Mouse (Mus musculus) mouse embryonic stem cell (cell line): ENCODE measurements around the gene Rfx5.

Experiments
- in situ Hi-C, 2 experiments: fragments of 300-500 bp; cut with MboI; formaldehyde crosslinking; loops; 1 replicate in 1 of 2; 3 replicates in 1 of 2; pipeline ENCODE4 v1.14.3; 2019 to 2020; ENCODE audit warnings: low sequenced_read_pairs in 2 of 2, low pct_unique_long_range_greater_than_20kb in 1 of 2, mixed read lengths in 1 of 2; ENCODE audit not compliant: unreplicated experiment in 1 of 2

Rfx5 gene

GRCm38 (mm10) chr3:94974528-94975422, 20.9 kb downstream of the Rfx5 start, which contains the start of gene Pi4kb:
Pi4kb (plus strand) TSS chr3:94974731.
- in situ Hi-C loops: no loop called here

- in situ Hi-C loops: no loop called here
These were observed 30.4 kb downstream of the Rfx5 start for GRCm38 (mm10) chr3:94984312-94984711.

- in situ Hi-C loops: no loop called here
These were observed 31.6 kb downstream of the Rfx5 start for GRCm38 (mm10) chr3:94985513-94985912.

GRCm38 (mm10) chr3:94987578-94987977, 33.7 kb downstream of the Rfx5 start:
- in situ Hi-C loops: no loop called here

- in situ Hi-C loops: no loop called here
These were observed 35.4 kb downstream of the Rfx5 start for GRCm38 (mm10) chr3:94989159-94989761.

GRCm38 (mm10) chr3:94996946-94997345, 43.1 kb downstream of the Rfx5 start:
- in situ Hi-C loops: no loop called here

DNA sequence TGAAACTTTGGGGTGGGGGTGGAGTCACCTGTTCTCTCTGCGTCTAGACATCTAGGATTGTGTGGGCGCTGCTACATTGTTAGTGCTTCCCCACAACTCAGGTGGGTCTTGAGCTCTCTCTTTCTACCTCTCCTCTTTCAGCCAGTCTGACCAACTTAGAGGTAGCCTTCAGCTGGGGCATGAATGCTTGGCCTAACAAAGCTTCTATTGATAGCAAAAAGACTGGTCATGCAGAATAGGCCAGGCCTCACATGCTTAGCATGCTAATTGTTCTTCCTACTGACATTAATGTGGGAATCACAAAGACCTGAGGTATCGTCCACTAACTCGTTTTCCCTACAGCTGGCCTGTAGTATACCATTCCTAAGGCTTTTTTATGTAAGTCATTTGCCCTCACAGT, 48.7 kb downstream of the Rfx5 start:
- in situ Hi-C loops: no loop called here

GRCm38 (mm10) chr3:95003273-95003672, 49.4 kb downstream of the Rfx5 start:
- in situ Hi-C loops: no loop called here

GRCm38 (mm10) chr3:95005651-95006050, 51.8 kb downstream of the Rfx5 start:
- in situ Hi-C loops: no loop called here

GRCm38 (mm10) chr3:95007706-95008105, 53.8 kb downstream of the Rfx5 start:
- in situ Hi-C loops: no loop called here

DNA sequence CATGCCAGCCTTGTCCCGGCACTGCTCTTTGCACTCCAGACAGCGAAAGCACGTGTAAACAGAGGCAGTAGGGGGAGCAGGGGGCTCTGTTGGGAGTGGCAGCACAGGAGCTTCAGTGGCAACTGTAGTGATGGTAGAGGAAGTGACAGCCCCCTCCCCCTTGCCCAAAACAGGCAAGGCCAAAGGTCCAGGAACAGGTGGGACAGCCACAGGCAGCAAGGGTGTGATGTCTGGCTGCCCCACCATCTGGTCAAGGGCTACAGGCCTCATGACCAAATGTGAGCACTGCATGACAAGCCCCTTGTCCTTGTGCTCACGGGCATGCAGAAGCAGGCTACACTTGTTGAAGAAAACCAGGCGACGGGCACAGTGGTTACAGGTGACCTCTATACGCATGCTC, 56.5 kb downstream of the Rfx5 start:
- in situ Hi-C loops: no loop called here
